Mouse (Mus musculus): Measurements from ENCODE around the gene Slc38a2. TPM values are rescaled to one million over a fixed set of nuclear protein-coding genes. Genes with fewer than 3 reads are reported as not detected.

Slc38a2 gene
- polyA plus RNA-seq, 1 experiment from 2014 or later, result 126 TPM

DNA sequence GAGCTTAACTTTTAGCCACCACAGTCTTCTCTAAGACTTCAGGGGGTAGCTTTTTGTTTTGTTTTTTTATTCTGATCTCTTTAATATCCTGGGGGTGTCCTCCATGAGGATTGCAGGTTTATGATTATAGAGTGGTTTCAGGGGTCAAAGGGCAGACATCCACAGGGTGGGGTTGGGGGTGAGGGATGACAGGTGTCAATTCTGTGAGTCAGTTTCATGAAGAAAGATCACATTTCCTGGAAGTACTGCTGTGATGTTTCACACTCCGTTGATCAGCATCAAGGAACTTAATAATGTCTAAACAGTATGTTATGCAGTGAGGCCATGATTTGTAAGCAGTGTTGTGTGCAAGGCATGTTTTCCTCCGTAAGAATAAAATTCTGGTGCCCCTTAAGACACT lies 8.4 kb upstream of the Slc38a2 start:
- Histone ChIP-seq H3K9me3 (ENCODE audit: control insufficient read depth, low read length) (no peaks in the 10 kb centered on the region), H3K4me1 (ENCODE audit: control insufficient read depth, insufficient read depth, low read length) (peaks cover 4% of the 10 kb centered on the region; the same call in 1 of the 2 replicates), H3K4me3 (ENCODE audit: low read depth, low read length) (no peak overlapping the region), H3K27ac (ENCODE audit: low read depth, low read length) (no peak overlapping the region), H3K4me2 (ENCODE audit: low read depth, low read length) (no peak overlapping the region), H3K36me3 (ENCODE audit: control insufficient read depth, insufficient read depth, low read length) (no peaks in the 10 kb centered on the region), H3K27me3 (ENCODE audit: control insufficient read depth, insufficient read depth, low read length) (no peaks in the 10 kb centered on the region), H3K9ac (replicated peaks; ENCODE audit: low read depth, low read length) (no peak overlapping the region)
- WGBS, result 78% methylated on average over 2 of the region's 2 CpGs
- no peak for ATAC-seq (ENCODE audit: low read depth)

DNA sequence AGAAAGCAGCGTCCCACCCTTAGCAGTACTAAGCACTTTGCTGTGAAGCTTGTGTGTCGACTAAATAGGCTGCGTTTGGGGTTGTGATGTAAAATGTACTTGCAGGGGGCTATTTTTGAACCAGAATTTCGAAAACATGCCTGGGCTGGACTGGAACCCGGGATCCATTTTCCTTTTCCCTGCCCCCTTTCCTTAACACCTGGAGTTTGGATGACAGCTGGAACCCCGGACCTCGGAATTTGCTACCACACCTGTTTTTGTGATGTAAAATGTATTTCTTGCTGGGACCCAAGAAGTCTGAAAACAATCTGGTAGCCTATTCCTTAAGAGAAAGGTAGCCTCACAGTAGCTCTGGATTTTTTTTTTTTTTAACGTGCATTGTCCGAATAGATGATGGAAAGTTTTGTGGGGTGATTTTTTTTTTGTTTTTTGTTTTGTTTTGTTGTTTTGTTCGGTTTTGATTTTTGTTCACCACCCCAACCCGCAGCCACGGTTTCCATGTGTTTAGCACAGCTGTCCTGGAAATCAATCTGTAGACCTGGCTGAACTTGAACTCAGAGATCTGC lies 3.0 kb upstream of the Slc38a2 start:
- Histone ChIP-seq H3K4me1 (ENCODE audit: control insufficient read depth, insufficient read depth, low read length) (peaks cover 9% of the 10 kb centered on the region; the same call in 1 of the 2 replicates), H3K4me3 (ENCODE audit: low read depth, low read length) (no peak overlapping the region), H3K9me3 (ENCODE audit: control insufficient read depth, low read length) (no peaks in the 10 kb centered on the region), H3K36me3 (ENCODE audit: control insufficient read depth, insufficient read depth, low read length) (no peaks in the 10 kb centered on the region), H3K27me3 (ENCODE audit: control insufficient read depth, insufficient read depth, low read length) (no peaks in the 10 kb centered on the region), H3K27ac (ENCODE audit: low read depth, low read length) (no peak overlapping the region), H3K9ac (replicated peaks; ENCODE audit: low read depth, low read length) (no peak overlapping the region), H3K4me2 (ENCODE audit: low read depth, low read length) (no peak overlapping the region)
- 91% methylated on average over 12 of the region's 12 CpGs for WGBS
- ATAC-seq (ENCODE audit: low read depth), result no peak

DNA sequence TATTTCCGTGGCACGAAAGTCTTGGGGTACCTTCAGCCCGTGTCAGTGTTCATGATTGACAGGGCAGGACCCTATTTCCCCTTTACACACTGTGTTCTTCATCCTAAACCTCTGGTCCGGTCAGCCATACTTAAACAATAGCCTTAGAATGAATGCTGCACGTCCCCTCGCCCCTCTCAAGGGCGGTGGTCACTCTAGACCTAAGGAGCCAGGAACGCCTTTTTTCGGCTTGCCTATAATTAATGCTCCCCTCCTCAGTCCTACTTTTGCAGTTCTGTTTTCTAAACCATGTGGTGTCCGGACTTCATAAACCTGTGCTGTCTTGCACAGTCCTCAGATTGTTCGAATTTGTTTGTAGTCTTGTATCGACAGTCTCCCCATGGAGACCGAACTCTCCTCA lies 1.2 kb upstream of the Slc38a2 start:
- Histone ChIP-seq H3K4me3 (ENCODE audit: low read depth, low read length) (no peak overlapping the region), H3K4me1 (ENCODE audit: control insufficient read depth, insufficient read depth, low read length) (peaks cover 27% of the 10 kb centered on the region), H3K9ac (replicated peaks; ENCODE audit: low read depth, low read length) (no peak overlapping the region), H3K9me3 (ENCODE audit: control insufficient read depth, low read length) (no peaks in the 10 kb centered on the region), H3K36me3 (ENCODE audit: control insufficient read depth, insufficient read depth, low read length) (peaks cover 7% of the 10 kb centered on the region; the same call in 1 of the 2 replicates), H3K27me3 (ENCODE audit: control insufficient read depth, insufficient read depth, low read length) (no peaks in the 10 kb centered on the region), H3K27ac (ENCODE audit: low read depth, low read length) (peak overlapping the region; percentile 100), H3K4me2 (ENCODE audit: low read depth, low read length) (peak overlapping the region; percentile 66)
- ATAC-seq (ENCODE audit: low read depth), result no peak
- WGBS, result 43% methylated on average over 13 of the region's 13 CpGs

DNA sequence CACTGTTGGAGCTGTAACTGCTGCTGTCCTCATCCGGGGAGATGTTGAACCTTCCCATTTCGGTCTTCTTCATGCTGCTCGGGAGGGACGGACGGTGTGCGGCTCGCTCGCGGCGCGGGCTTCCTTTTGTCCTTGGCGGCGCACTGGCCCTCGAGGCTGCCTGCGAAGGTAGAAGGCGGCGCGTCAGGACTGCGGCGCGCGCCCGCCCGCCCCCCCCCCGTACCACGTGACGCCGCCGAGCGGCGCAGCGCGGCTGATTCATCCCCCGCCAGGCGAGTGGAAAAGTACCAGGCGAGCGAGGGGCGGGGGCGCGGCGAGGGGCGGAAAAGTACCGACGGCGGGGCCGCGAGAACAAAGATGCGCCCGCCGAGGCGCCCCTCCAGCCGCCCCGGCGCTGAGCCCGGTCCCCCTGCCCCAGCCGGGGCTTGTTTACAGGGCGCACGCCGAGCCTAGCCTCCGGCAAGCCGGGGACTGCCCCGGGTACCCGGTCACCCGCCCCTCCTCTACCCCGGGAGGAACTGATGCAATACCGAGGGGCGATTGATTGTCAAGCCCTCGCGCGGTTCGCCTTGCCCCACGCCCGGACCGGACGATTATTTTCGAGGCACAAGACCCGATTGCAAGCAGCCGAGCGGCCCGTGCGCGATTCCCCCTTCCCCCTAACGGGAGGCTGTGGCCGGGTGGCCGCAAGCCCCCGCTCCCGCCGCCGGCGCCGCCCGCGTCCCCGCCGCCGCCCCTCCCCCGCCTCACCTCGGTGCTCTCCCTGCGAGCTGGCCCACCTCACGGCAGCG lies 677 bp downstream of the Slc38a2 start:
- peak overlapping the region; percentile 98 for H3K9ac ChIP-seq (replicated peaks; ENCODE audit: low read depth, low read length)
- H3K36me3 ChIP-seq (ENCODE audit: control insufficient read depth, insufficient read depth, low read length), result peaks cover 26% of the 10 kb centered on the region
- peak overlapping the region; percentile 89 for H3K4me3 ChIP-seq (ENCODE audit: low read depth, low read length)
- H3K27ac ChIP-seq (ENCODE audit: low read depth, low read length), result peak overlapping the region; percentile 100
- peak overlapping the region; percentile 66 for H3K4me2 ChIP-seq (ENCODE audit: low read depth, low read length)
- no peaks in the 10 kb centered on the region for H3K27me3 ChIP-seq (ENCODE audit: control insufficient read depth, insufficient read depth, low read length)
- WGBS, result under 1% methylated on average over 63 of the region's 101 CpGs
- H3K9me3 ChIP-seq (ENCODE audit: control insufficient read depth, low read length), result no peaks in the 10 kb centered on the region
- H3K4me1 ChIP-seq (ENCODE audit: control insufficient read depth, insufficient read depth, low read length), result peaks cover 36% of the 10 kb centered on the region
- ATAC-seq (ENCODE audit: low read depth), result peak; percentile 84

DNA sequence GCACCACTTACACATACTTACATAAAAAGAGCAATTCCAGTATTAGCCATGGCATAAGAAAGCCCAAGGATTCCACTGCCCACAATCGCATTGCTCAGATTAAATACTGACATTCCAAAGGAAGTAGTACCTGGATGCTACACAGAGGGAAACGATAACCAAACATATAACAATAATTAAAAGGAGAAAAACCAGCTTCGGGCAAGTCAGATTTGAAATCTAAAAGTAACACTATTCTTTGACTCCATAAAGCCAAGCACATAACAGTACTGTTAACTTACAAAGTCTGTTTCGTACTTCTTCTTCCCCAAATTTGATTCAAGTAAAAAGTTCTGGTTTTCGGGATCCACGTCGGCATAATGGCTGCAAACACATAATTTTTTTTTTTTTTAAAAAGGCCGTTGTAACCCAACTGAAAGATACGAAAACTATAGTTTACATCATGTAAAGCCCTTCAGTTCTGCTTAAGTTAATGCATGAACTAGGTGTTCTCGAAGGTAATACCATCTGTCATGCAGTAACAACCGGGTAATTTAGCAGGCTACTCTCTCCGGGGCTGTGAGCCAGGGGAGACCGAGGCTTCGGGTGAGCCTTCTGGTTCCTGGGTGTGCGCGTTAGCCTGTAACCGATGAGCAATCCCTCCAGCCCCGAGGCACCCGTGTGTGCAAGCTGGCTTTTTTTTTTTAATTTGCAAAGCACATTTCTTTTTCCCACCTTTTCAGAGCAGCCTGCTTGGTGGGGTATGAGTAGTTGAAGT lies 1.5 kb downstream of the Slc38a2 start:
- Histone ChIP-seq H3K36me3 (ENCODE audit: control insufficient read depth, insufficient read depth, low read length) (peaks cover 34% of the 10 kb centered on the region), H3K27ac (ENCODE audit: low read depth, low read length) (peak overlapping the region; percentile 100), H3K4me3 (ENCODE audit: low read depth, low read length) (peak overlapping the region; percentile 89), H3K4me2 (ENCODE audit: low read depth, low read length) (peak overlapping the region; percentile 60), H3K9me3 (ENCODE audit: control insufficient read depth, low read length) (no peaks in the 10 kb centered on the region), H3K27me3 (ENCODE audit: control insufficient read depth, insufficient read depth, low read length) (no peaks in the 10 kb centered on the region), H3K9ac (replicated peaks; ENCODE audit: low read depth, low read length) (peak overlapping the region; percentile 98), H3K4me1 (ENCODE audit: control insufficient read depth, insufficient read depth, low read length) (peaks cover 38% of the 10 kb centered on the region)
- ATAC-seq (ENCODE audit: low read depth), result no peak
- 23% methylated on average over 19 of the region's 19 CpGs for WGBS

DNA sequence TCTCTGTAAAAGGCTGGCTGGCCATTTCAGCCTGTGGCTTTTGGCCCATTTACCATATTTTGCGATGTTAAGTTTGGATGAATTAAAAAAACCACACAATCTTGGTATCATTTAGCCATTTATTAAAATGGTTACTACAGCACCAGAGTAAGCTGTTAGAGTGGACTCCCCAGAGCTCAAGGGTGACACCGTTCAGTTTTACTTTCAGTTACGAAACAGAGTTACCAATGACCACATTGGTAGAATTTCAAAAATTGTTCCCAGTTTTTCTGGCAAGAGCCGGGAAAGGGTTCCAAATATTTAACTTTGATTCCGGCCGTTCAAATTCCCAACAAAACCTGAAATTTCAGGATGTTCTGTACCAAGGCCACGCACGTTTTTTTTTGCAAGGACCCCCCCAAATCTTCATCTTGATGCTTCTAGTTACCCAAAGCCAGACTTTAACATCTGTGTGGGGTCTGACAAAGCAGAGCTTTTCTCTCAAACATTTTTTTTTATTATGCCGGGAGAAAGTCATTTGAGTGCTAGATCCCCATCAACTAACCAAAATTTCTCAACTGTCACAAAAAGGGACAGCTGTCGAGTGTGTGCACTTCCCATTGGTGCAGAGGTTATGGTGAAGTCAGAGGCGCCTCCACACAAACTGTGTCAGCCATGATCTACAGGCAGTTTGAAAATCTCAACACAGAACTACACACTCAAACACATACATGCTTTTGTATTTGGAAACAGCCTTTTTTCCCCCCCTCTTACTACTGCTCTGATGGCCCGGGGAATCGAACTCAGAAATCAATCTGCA lies 2.8 kb downstream of the Slc38a2 start:
- 73% methylated on average over 13 of the region's 13 CpGs for WGBS
- H3K4me3 ChIP-seq (ENCODE audit: low read depth, low read length), result peak overlapping the region; percentile 89
- H3K4me2 ChIP-seq (ENCODE audit: low read depth, low read length), result peak overlapping the region; percentile 60
- H3K36me3 ChIP-seq (ENCODE audit: control insufficient read depth, insufficient read depth, low read length), result peaks cover 47% of the 10 kb centered on the region
- peaks cover 38% of the 10 kb centered on the region for H3K4me1 ChIP-seq (ENCODE audit: control insufficient read depth, insufficient read depth, low read length)
- ATAC-seq (ENCODE audit: low read depth), result no peak
- H3K9me3 ChIP-seq (ENCODE audit: control insufficient read depth, low read length), result no peaks in the 10 kb centered on the region
- no peak overlapping the region for H3K27ac ChIP-seq (ENCODE audit: low read depth, low read length)
- H3K27me3 ChIP-seq (ENCODE audit: control insufficient read depth, insufficient read depth, low read length), result no peaks in the 10 kb centered on the region
- peak overlapping the region; percentile 25; the same call in 1 of the 2 replicates for H3K9ac ChIP-seq (replicated peaks; ENCODE audit: low read depth, low read length)

DNA sequence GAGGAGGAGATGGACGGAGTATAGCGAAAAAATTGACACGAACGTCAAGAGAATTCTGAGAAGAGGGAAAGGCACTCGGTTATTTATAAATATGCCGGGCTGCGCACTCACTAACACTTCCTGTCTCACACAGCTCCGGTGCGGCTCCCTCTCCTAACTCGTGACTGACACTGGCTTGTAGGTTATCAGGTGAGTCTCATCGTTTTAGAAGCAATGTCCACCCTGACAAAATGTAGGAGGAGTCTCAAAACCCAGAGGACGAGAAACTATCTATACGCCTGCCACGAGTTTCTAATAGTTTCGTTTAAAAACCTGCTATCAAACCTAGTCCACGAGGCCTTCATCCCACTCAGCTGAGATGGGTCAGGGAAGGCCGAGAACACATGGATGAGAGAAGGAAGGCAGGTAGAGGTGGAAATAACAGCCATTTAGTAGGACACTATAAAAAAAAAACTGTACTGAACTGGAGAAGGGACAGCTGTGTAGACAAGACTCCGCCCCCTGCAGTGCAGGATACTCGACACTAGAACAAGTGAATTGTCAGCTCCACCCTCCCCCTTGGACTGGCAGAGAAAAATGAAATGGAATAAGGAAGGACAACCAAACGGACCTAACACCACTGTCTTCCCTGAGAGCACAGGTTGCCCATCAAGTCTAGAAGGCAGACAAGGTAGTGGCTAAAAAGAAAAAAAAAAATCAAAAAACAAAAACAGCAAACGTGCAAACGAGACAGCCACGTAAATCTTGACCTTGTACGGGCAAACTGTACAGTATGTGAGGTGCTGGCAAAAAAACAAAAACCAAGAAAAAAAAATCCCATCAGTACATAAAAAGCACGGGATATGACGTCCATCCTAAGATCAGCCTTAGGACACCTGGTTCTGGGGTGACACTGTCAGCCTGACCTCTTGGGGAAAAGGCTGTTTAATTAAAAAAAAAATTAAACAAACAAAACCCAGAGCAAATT lies 3.8 kb downstream of the Slc38a2 start:
- no peaks in the 10 kb centered on the region for H3K9me3 ChIP-seq (ENCODE audit: control insufficient read depth, low read length)
- no peaks in the 10 kb centered on the region for H3K27me3 ChIP-seq (ENCODE audit: control insufficient read depth, insufficient read depth, low read length)
- no peak overlapping the region for H3K27ac ChIP-seq (ENCODE audit: low read depth, low read length)
- peaks cover 57% of the 10 kb centered on the region for H3K36me3 ChIP-seq (ENCODE audit: control insufficient read depth, insufficient read depth, low read length)
- peak overlapping the region; percentile 60 for H3K4me2 ChIP-seq (ENCODE audit: low read depth, low read length)
- peak overlapping the region; percentile 89 for H3K4me3 ChIP-seq (ENCODE audit: low read depth, low read length)
- H3K4me1 ChIP-seq (ENCODE audit: control insufficient read depth, insufficient read depth, low read length), result peaks cover 37% of the 10 kb centered on the region
- 76% methylated on average over 26 of the region's 26 CpGs for WGBS
- 0 out of 2 replicates have a peak overlapping the region, but pooled peaks have one; percentile 25 for H3K9ac ChIP-seq (replicated peaks; ENCODE audit: low read depth, low read length)
- no peak for ATAC-seq (ENCODE audit: low read depth)

DNA sequence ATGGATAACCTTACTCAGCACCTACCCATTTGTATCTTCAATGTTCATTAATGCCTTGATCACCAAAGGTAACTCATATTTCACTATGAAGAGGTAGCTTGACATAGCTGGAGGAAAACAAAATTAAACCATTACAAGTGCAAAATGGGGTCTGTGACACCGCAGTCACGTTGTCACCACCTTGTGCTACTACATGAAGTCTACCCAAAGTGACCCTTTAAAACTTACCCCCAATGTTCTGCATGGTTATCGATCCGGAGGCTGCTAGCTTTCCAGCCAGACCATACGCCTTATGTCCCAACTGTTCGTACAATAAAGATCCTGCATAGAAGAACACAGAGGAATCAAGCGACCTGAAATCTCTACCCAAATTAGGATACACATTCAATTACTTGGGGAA lies 4.5 kb downstream of the Slc38a2 start:
- no peaks in the 10 kb centered on the region for H3K27me3 ChIP-seq (ENCODE audit: control insufficient read depth, insufficient read depth, low read length)
- 88% methylated on average over 7 of the region's 7 CpGs for WGBS
- no peak for ATAC-seq (ENCODE audit: low read depth)
- no peak overlapping the region for H3K27ac ChIP-seq (ENCODE audit: low read depth, low read length)
- no peaks in the 10 kb centered on the region for H3K9me3 ChIP-seq (ENCODE audit: control insufficient read depth, low read length)
- H3K36me3 ChIP-seq (ENCODE audit: control insufficient read depth, insufficient read depth, low read length), result peaks cover 64% of the 10 kb centered on the region
- H3K4me2 ChIP-seq (ENCODE audit: low read depth, low read length), result no peak overlapping the region
- peaks cover 30% of the 10 kb centered on the region for H3K4me1 ChIP-seq (ENCODE audit: control insufficient read depth, insufficient read depth, low read length)
- H3K9ac ChIP-seq (replicated peaks; ENCODE audit: low read depth, low read length), result no peak overlapping the region
- no peak overlapping the region for H3K4me3 ChIP-seq (ENCODE audit: low read depth, low read length)
